7 mouse cellular contexts compared by ENCODE assay signal in genomic region chr11:83852501-83853211, GRCm38 (mm10). TPM values are rescaled to one million over a fixed set of nuclear protein-coding genes. Genes with fewer than 3 reads are reported as not detected.
DNase-seq lines count a peak whose midpoint lies in the region; ATAC-seq lines count a peak whose summit lies in the region.

No protein-coding gene starts in this region.

- peaks cover 76% of the 10 kb centered on the region for H3K27me3 ChIP-seq in lung, embryonic 15.5 days
- peaks cover 83% of the 10 kb centered on the region for H3K27me3 ChIP-seq in heart, embryonic 12.5 days (replicated peaks)
- peaks cover 14% of the 10 kb centered on the region for H3K27me3 ChIP-seq in stomach, embryonic 14.5 days (ENCODE audit: control insufficient read depth, insufficient read depth, low read length)

- peak overlapping the region; percentile 57 for H3K4me2 ChIP-seq in lung, embryonic 15.5 days
- peak overlapping the region; percentile 56 for H3K4me2 ChIP-seq in heart, embryonic 12.5 days
- peak overlapping the region; percentile 44 for H3K4me2 ChIP-seq in stomach, embryonic 14.5 days (replicated peaks; ENCODE audit: low read depth, low read length)

- H3K9me3 ChIP-seq in lung, embryonic 15.5 days = no peaks in the 10 kb centered on the region
- no peaks in the 10 kb centered on the region for H3K9me3 ChIP-seq in heart, embryonic 12.5 days (replicated peaks)
- no peaks in the 10 kb centered on the region for H3K9me3 ChIP-seq in stomach, embryonic 14.5 days (ENCODE audit: control insufficient read depth, low read depth, low read length)

- no peak for DNase-seq in lung, adult 18-20 months
- DNase-seq in kidney, postnatal 25 days = peak; percentile 66 to 83
- DNase-seq in left cerebral cortex, postnatal 4 days = no peak
- DNase-seq in spleen, adult 12 weeks (ENCODE audit: low spot score) = no peak

- peak overlapping the region; percentile 87 for H3K27ac ChIP-seq in lung, embryonic 15.5 days
- H3K27ac ChIP-seq in heart, embryonic 12.5 days (ENCODE audit: poor library complexity, severe bottlenecking) = no peak overlapping the region
- H3K27ac ChIP-seq in stomach, embryonic 14.5 days (ENCODE audit: low read length) = peak overlapping the region; percentile 78; the same call in 1 of the 2 replicates

- peaks cover 3% of the 10 kb centered on the region; the same call in 1 of the 2 replicates for H3K4me1 ChIP-seq in lung, embryonic 15.5 days
- H3K4me1 ChIP-seq in heart, embryonic 12.5 days (replicated peaks) = peaks cover 37% of the 10 kb centered on the region
- H3K4me1 ChIP-seq in stomach, embryonic 14.5 days (ENCODE audit: control insufficient read depth, insufficient read depth, low read length) = no peaks in the 10 kb centered on the region

- under 1% methylated on average over 38 of the region's 38 CpGs for WGBS in lung, embryonic 15.5 days
- WGBS in heart, embryonic 12.5 days = under 1% methylated on average over 38 of the region's 38 CpGs
- WGBS in stomach, embryonic 14.5 days = 2% methylated on average over 38 of the region's 38 CpGs

- intact Hi-C loops in left cerebral cortex, postnatal 4 days (cut with DNase I) = no loop called here

- H3K4me3 ChIP-seq in lung, embryonic 15.5 days = peak overlapping the region; percentile 51
- H3K4me3 ChIP-seq in heart, embryonic 12.5 days = peak overlapping the region; percentile 33
- H3K4me3 ChIP-seq in stomach, embryonic 14.5 days (ENCODE audit: low read depth, low read length) = peak overlapping the region; percentile 38

- H3K9ac ChIP-seq in lung, embryonic 15.5 days = peak overlapping the region; percentile 62
- no peak overlapping the region for H3K9ac ChIP-seq in heart, embryonic 12.5 days
- H3K9ac ChIP-seq in stomach, embryonic 14.5 days (replicated peaks; ENCODE audit: low read depth, low read length) = peak overlapping the region; percentile 50

- no peaks in the 10 kb centered on the region for H3K36me3 ChIP-seq in lung, embryonic 15.5 days
- H3K36me3 ChIP-seq in heart, embryonic 12.5 days = no peaks in the 10 kb centered on the region
- H3K36me3 ChIP-seq in stomach, embryonic 14.5 days (ENCODE audit: control insufficient read depth, insufficient read depth, low read length) = no peaks in the 10 kb centered on the region

- 0 out of 2 replicates have a peak, but pooled peaks have one; percentile 29 for ATAC-seq in lung, embryonic 15.5 days (ENCODE audit: borderline replicate concordance, extremely low read depth, low FRiP score, low TSS enrichment)
- ATAC-seq in heart, embryonic 12.5 days (ENCODE audit: insufficient number of reproducible peaks, low FRiP score) = no peak
- ATAC-seq in stomach, embryonic 14.5 days (ENCODE audit: insufficient number of reproducible peaks, insufficient read depth, low FRiP score, low read depth) = 0 out of 2 replicates have a peak, but pooled peaks have one; percentile 42

RNA-seq across cellular contexts. Expression of gene Hnf1b, which starts 2.8 kb away (rescaled TPM):
- 8.3 and 9.5 TPM in 2 replicates for polyA plus RNA-seq in lung, embryonic 15.5 days (2015; fragmentation: Nextera tagmentation; extraction: Ambion mirVana)
- 0.09 and 0.24 TPM in 2 replicates for polyA plus RNA-seq in heart, embryonic 12.5 days (2016; fragmentation: Nextera tagmentation; extraction: Ambion mirVana)
- polyA plus RNA-seq in stomach, embryonic 14.5 days (2014; fragmentation: Nextera tagmentation; extraction: Ambion mirVana) = 6.4 and 8.2 TPM in 2 replicates
- not detected for total RNA-seq in left cerebral cortex, postnatal 4 days (2021)

Comparison
In these comparisons a context has a peak if more than half of its experiments do, and no peak if none do; other contexts are left out.
1. DNase-seq: peak in kidney, postnatal 25 days (2 of 2); none in lung, adult 18-20 months (0 of 2), left cerebral cortex, postnatal 4 days (single experiment) and spleen, adult 12 weeks (single experiment).
2. Peak in every context shown above with its lines, with median percentiles within 50 percentile points of each other: H3K4me2 ChIP-seq and H3K4me3 ChIP-seq.